Mouse (Mus musculus) cerebellum, adult 2 months (tissue): ENCODE measurements at regions not wholly inside any gene's neighbourhood (a gene's known extent, or its start where the extent isn't known, plus 50 kb on each side); places are given as distances from the start of the nearest gene placed in this dataset.

Source experiments
- DNase-seq, 2 experiments: peaks; one replicate each; pipeline ENCODE4 v3.0.0; 2021
- H3K27ac ChIP-seq: fragments of 200-500 bp; 2 replicates; pipeline ENCODE4 v1.5.1; 2012; ENCODE audit warnings: low read length, control low read depth, inconsistent platforms; ENCODE audit not compliant: insufficient read depth
- H3K27me3 ChIP-seq: fragments of 200-500 bp; 2 replicates; pipeline ENCODE4 v1.6.1; 2012; ENCODE audit warnings: inconsistent platforms, mild to moderate bottlenecking, low read length, moderate library complexity; ENCODE audit not compliant: control insufficient read depth, insufficient read depth
- H3K4me1 ChIP-seq: fragments of 200-500 bp; 2 replicates; pipeline ENCODE4 v1.6.1; 2011; ENCODE audit warnings: low read length; ENCODE audit not compliant: control insufficient read depth, insufficient read depth
- H3K4me3 ChIP-seq: fragments of 200-500 bp; replicated peaks from 2 replicates; pipeline ENCODE3; 2011; ENCODE audit warnings: mild to moderate bottlenecking, low read depth, low read length, control low read depth; ENCODE audit not compliant: insufficient read depth
- CTCF ChIP-seq: fragments of 200-500 bp; IDR thresholded peaks from 2 replicates; pipeline ENCODE4 v1.5.1; 2011; ENCODE audit warnings: low read depth, mild to moderate bottlenecking, control low read depth, low read length, moderate library complexity, borderline replicate concordance; ENCODE audit not compliant: insufficient read depth
- POLR2A ChIP-seq: fragments of 200-500 bp; IDR thresholded peaks from 2 replicates; pipeline ENCODE4 v1.6.1; 2011; ENCODE audit warnings: low read length, control low read depth, borderline replicate concordance; ENCODE audit not compliant: insufficient read depth
- WGBS: fragments of 180-500 bp; shearing (Covaris S2); methylation state at CpG from one replicate; pipeline ENCODE4 v1.1.7; 2018; 5-methylcytosine and 5-hydroxymethylcytosine counted together

GRCm38 (mm10) chr4:82197611-82198010, 507.9 kb downstream of the Nfib start:
- no peak overlapping the region for H3K4me3 ChIP-seq
- H3K27me3 ChIP-seq: no peaks in the 10 kb centered on the region
- no peak for DNase-seq
- TF ChIP-seq CTCF (no peak), POLR2A (no peak)
- H3K27ac ChIP-seq: no peak overlapping the region
- no peaks in the 10 kb centered on the region for H3K4me1 ChIP-seq
- 88% methylated on average over 6 of the region's 6 CpGs for WGBS

DNA sequence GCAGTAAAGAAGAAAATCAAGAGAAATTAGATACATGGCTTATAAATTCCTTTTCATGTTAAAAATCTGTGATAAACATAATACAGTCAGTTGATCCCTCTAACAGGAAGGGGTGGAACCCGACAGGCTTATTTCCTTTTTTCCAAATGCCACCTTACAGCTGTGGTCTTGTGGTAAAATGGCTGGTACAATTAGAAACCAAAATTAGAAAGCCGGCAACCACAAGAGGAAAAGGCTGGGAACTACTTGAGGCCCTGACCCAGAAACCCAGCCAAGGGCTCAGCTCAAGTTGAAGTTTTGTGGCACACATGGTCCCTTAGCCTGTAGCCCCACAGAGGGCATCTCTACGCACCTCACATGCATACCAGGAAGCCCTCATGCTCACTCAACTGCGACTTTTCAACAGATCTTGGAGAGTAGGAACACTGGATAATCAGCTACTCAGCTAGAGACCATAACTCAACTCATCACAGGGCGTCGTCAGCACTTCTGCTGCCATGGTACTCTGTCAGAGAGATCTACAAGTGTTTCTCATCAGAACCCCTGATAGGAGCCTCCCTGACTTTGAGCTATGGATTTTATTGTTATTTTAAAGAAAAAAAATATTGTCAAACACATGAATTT, 509.4 kb downstream of the Nfib start:
- Histone ChIP-seq H3K4me3 (no peak overlapping the region), H3K27ac (no peak overlapping the region), H3K4me1 (no peaks in the 10 kb centered on the region), H3K27me3 (no peaks in the 10 kb centered on the region)
- TF ChIP-seq POLR2A (no peak), CTCF (no peak)
- WGBS: 87% methylated on average over 6 of the region's 6 CpGs
- DNase-seq: no peak

DNA sequence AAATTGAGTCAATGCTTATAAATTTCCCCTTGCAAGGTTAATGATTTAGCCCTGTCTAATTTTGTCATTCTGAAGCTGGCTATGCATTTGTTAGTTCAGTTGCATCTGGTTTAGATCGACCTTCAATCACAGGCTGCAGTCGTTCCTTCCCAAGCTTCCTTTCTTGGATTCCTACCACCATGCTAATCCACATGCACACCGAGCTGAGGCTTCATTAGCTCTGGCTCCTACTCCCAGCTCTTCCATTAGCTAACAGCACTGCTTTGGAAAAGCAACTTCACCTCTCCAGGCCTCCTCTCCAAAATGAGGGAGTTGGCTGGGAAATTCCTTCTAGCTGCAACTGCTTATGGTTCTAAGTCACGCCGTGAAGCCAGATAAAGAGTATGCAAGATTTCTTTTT, 511.6 kb downstream of the Nfib start:
- DNase-seq: no peak
- no peaks in the 10 kb centered on the region for H3K4me1 ChIP-seq
- no peak overlapping the region for H3K27ac ChIP-seq
- no peak overlapping the region for H3K4me3 ChIP-seq
- no peaks in the 10 kb centered on the region for H3K27me3 ChIP-seq
- 90% methylated on average over 5 of the region's 5 CpGs for WGBS
- no peak for TF ChIP-seq CTCF
- no peak for TF ChIP-seq POLR2A

GRCm38 (mm10) chr4:82186892-82187291, 518.7 kb downstream of the Nfib start:
- H3K4me3 ChIP-seq: no peak overlapping the region
- TF ChIP-seq POLR2A (no peak), CTCF (no peak)
- H3K27ac ChIP-seq: no peak overlapping the region
- H3K27me3 ChIP-seq: no peaks in the 10 kb centered on the region
- no peak for DNase-seq
- 97% methylated on average over 3 of the region's 3 CpGs for WGBS
- no peaks in the 10 kb centered on the region for H3K4me1 ChIP-seq

- no peak for DNase-seq
- Histone ChIP-seq H3K4me3 (no peak overlapping the region), H3K27ac (no peak overlapping the region), H3K4me1 (no peaks in the 10 kb centered on the region), H3K27me3 (no peaks in the 10 kb centered on the region)
- TF ChIP-seq CTCF (no peak), POLR2A (no peak)
- WGBS: 98% methylated on average over 1 of the region's 1 CpGs
Observed at GRCm38 (mm10) chr4:82183974-82184373, 521.6 kb downstream of the Nfib start.

DNA sequence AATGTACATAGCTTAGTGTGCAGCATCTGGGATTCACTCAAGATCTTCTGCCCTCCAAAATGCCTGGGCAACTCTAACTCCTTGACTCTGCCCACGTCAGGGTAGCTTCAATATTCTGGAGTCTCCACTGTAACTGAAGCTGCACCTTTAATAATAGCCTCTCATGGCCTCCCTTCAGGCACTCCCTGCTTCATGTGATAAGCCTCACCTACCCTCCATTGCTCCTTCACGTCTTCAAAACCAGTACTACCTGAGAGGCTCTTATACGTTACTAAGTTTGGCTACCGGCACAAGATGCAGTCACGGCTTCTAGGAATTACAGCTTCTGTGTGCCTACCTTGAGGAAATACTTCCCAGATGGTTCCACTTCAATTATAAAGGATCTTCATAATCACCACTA, 527.4 kb downstream of the Nfib start:
- TF ChIP-seq POLR2A (no peak), CTCF (no peak)
- no peaks in the 10 kb centered on the region for H3K4me1 ChIP-seq

DNA sequence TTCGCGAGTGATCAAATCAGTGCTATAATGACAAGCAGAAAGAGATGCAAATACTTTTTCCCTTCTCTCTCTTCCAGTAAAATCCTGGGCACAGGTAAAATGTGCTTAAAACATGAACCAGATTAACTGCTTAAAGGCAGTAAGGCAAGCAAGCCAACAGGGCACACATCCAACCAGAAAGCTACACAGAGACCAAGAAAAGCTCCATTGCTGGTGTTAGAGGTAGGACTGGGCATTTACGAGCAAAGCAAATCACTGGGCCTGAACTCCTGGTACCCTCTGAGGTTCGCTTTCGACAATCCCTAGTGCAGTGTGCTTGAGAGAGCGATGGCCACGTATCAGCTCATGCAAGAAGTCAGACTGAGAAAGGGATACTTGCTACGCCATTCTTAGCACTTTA, 528.8 kb downstream of the Nfib start:
- Histone ChIP-seq H3K27me3 (no peaks in the 10 kb centered on the region), H3K27ac (no peak overlapping the region), H3K4me3 (no peak overlapping the region), H3K4me1 (no peaks in the 10 kb centered on the region)
- no peak for DNase-seq
- TF ChIP-seq POLR2A (no peak), CTCF (no peak)
- 96% methylated on average over 8 of the region's 8 CpGs for WGBS

More for the DNA sequence above, 527.4 kb downstream of the Nfib start:
- H3K27ac ChIP-seq: no peak overlapping the region
- no peak overlapping the region for H3K4me3 ChIP-seq
- WGBS: 95% methylated on average over 5 of the region's 5 CpGs
- H3K27me3 ChIP-seq: no peaks in the 10 kb centered on the region
- no peak for DNase-seq

DNA sequence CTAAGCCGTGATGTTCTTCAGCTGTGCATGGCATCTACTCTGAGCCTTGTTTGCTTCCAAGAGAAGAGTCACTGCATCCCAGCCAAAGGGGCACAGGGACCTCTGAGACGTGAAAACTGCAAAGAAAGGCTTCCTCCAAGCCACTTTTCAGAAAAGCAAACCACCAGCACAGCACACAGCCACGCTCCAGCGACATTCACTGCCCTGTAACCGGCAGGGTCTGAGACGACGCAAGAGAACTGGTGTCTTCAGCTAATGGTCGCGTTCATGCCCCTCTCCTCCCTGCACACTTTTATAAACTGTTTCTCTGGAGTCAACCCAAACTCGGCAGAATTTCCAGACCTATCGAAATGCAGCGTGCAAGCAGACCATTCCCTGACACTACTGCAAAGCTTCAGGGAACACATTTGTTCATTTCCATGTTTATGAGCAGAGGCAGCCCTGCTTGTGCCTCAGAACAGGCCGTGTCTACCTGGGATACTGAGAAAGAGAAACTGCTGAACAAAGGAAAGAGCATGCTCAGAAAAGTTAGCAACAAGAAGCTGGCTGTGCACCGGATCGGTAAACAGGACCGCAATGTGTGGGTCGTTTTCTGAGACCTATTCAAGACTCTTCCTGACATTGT, 532.0 kb downstream of the Nfib start:
- H3K27ac ChIP-seq: no peak overlapping the region
- WGBS: 58% methylated on average over 17 of the region's 17 CpGs
- no peaks in the 10 kb centered on the region for H3K27me3 ChIP-seq
- DNase-seq: no peak
- TF ChIP-seq POLR2A (no peak), CTCF (no peak)
- H3K4me3 ChIP-seq: no peak overlapping the region
- no peaks in the 10 kb centered on the region for H3K4me1 ChIP-seq
